Comparison of ENCODE assay signal across 29 mouse cellular contexts in genomic region chr6:16862050-16862449, GRCm38 (mm10). TPM values are rescaled to one million over a fixed set of nuclear protein-coding genes. Genes with fewer than 3 reads are reported as not detected.
"Had no signal": no experiment of that assay in that cellular context is flagged by ENCODE, and none has a peak within 500 bp of the region (broad histone marks: within the 10 kb centered on the region; RNA-seq: fewer than 3 reads in every experiment).

No protein-coding gene starts in this region.

- H3K27ac ChIP-seq: embryonic facial prominence, embryonic 10.5 days; embryonic facial prominence, embryonic 12.5 days; embryonic facial prominence, embryonic 13.5 days; embryonic facial prominence, embryonic 15.5 days; forebrain, embryonic 10.5 days; forebrain, embryonic 12.5 days; forebrain, embryonic 13.5 days; forebrain, embryonic 15.5 days; gastrocnemius, adult 2 months; heart, adult 2 months had no signal

- H3K4me3 ChIP-seq: embryonic facial prominence, embryonic 10.5 days; embryonic facial prominence, embryonic 12.5 days; embryonic facial prominence, embryonic 13.5 days; embryonic facial prominence, embryonic 15.5 days; erythroblast, embryonic 14.5 days; forebrain, embryonic 10.5 days; forebrain, embryonic 12.5 days; forebrain, embryonic 13.5 days; forebrain, embryonic 15.5 days; gastrocnemius, adult 2 months; heart, adult 2 months had no signal

- H3K9ac ChIP-seq: embryonic facial prominence, embryonic 12.5 days; embryonic facial prominence, embryonic 13.5 days; embryonic facial prominence, embryonic 15.5 days; forebrain, embryonic 12.5 days; forebrain, embryonic 13.5 days; forebrain, embryonic 15.5 days; forebrain, postnatal 0 days had no signal

- H3K9me3 ChIP-seq: embryonic facial prominence, embryonic 10.5 days; embryonic facial prominence, embryonic 12.5 days; embryonic facial prominence, embryonic 13.5 days; embryonic facial prominence, embryonic 15.5 days; forebrain, embryonic 10.5 days; forebrain, embryonic 12.5 days; forebrain, embryonic 13.5 days; forebrain, embryonic 15.5 days had no signal

- H3K36me3 ChIP-seq: embryonic facial prominence, embryonic 10.5 days; embryonic facial prominence, embryonic 12.5 days; embryonic facial prominence, embryonic 13.5 days; embryonic facial prominence, embryonic 15.5 days; forebrain, embryonic 10.5 days; forebrain, embryonic 12.5 days; forebrain, embryonic 15.5 days had no signal

- H3K4me1 ChIP-seq: embryonic facial prominence, embryonic 10.5 days; embryonic facial prominence, embryonic 12.5 days; embryonic facial prominence, embryonic 13.5 days; embryonic facial prominence, embryonic 15.5 days; forebrain, embryonic 10.5 days; forebrain, embryonic 12.5 days; forebrain, embryonic 13.5 days; forebrain, embryonic 15.5 days had no signal

- DNase-seq: cerebellum, adult 2 months; cerebellum, adult 8-10 months; cerebellum, adult 9-10 months; cerebellum, adult 9-11 months; cerebellum, postnatal 10 days; cerebellum, postnatal 14 days; cerebellum, postnatal 25 days; cerebellum, postnatal 36 days; embryo, embryonic 11 days; forebrain, postnatal 0 days; gastrocnemius, adult 2 months; gastrocnemius, postnatal 14 days; gastrocnemius, postnatal 25 days; gastrocnemius, postnatal 36 days; heart, adult 11 months; heart, adult 18-20 months; heart, adult 2 months had no signal

- H3K27me3 ChIP-seq: embryonic facial prominence, embryonic 12.5 days; embryonic facial prominence, embryonic 13.5 days; embryonic facial prominence, embryonic 15.5 days; forebrain, embryonic 12.5 days; forebrain, embryonic 13.5 days; forebrain, embryonic 15.5 days had no signal

- H3K4me2 ChIP-seq: embryonic facial prominence, embryonic 12.5 days; embryonic facial prominence, embryonic 13.5 days; embryonic facial prominence, embryonic 15.5 days; forebrain, embryonic 12.5 days; forebrain, embryonic 13.5 days; forebrain, embryonic 15.5 days had no signal

- ATAC-seq: forebrain, embryonic 13.5 days; forebrain, embryonic 14.5 days; forebrain, embryonic 15.5 days; forebrain, embryonic 16.5 days; forebrain, postnatal 0 days had no signal

RNA-seq across cellular contexts. Expression of gene Tfec, which starts 36.2 kb away (rescaled TPM):
- total RNA-seq: gastrocnemius, adult 18-20 months; gastrocnemius, adult 2 months; gastrocnemius, postnatal 36 days had no signal
- polyA plus RNA-seq: cerebellum, adult 2 months; erythroblast, embryonic 14.5 days had no signal
